ENCODE assay signal across 7 mouse cellular contexts in genomic region chr1:66895837-66896118, GRCm38 (mm10). TPM values are rescaled to one million over a fixed set of nuclear protein-coding genes. Genes with fewer than 3 reads are reported as not detected.
A peak's percentile ranks its signal among the peaks of the same experiment; 100 is the strongest.
DNase-seq lines count a peak whose midpoint lies in the region; ATAC-seq and TF ChIP-seq lines count a peak whose summit lies in the region.

No protein-coding gene starts in this region.

- POLR2A ChIA-PET in Patski (lab: Charles Lee), result interaction anchor here (1.0 kb wide), 1 partner anchor 32 kb away, joined by 3 read pairs; no protein-coding TSS in a partner anchor

- H3K4me2 ChIP-seq in embryonic facial prominence, embryonic 12.5 days (replicated peaks), result peak overlapping the region; percentile 19; the same call in 1 of the 2 replicates
- peak overlapping the region; percentile 23; the same call in 1 of the 2 replicates for H3K4me2 ChIP-seq in liver, embryonic 13.5 days
- peak overlapping the region; percentile 37 for H3K4me2 ChIP-seq in neural tube, embryonic 13.5 days

- intact Hi-C loops in heart, postnatal 36 days (cut with DNase I), result loop anchor here (1.0 to 5.0 kb wide), 3 partner anchors 47 to 97 kb away; no protein-coding TSS in a partner anchor

- in situ Hi-C loops in Patski (cut with MboI; ENCODE audit: low pct_unique_long_range_greater_than_20kb), result loop anchor here (5.0 kb wide), 1 partner anchor 97 kb away; no protein-coding TSS in a partner anchor

- no peak overlapping the region for H3K9ac ChIP-seq in embryonic facial prominence, embryonic 12.5 days
- H3K9ac ChIP-seq in liver, embryonic 13.5 days, result no peak overlapping the region
- peak overlapping the region; percentile 46 for H3K9ac ChIP-seq in neural tube, embryonic 13.5 days

- no peak for DNase-seq in Patski (ENCODE audit: low read depth, low spot score)
- peak; percentile 51 to 53 for DNase-seq in heart, postnatal 36 days
- peak; percentile 65 to 80 for DNase-seq in kidney, postnatal 4 days
- no peak for DNase-seq in liver, embryonic 13.5 days

- 0 out of 2 replicates have a peak, but pooled peaks cover 4% of the 10 kb centered on the region for H3K4me1 ChIP-seq in embryonic facial prominence, embryonic 12.5 days
- H3K4me1 ChIP-seq in liver, embryonic 13.5 days (replicated peaks), result no peaks in the 10 kb centered on the region
- peaks cover 24% of the 10 kb centered on the region for H3K4me1 ChIP-seq in neural tube, embryonic 13.5 days (replicated peaks)

- peak; percentile 59 for TF ChIP-seq CTCF in Patski (IDR thresholded peaks at IDR 0.05)

- CTCF ChIA-PET in Patski (lab: Charles Lee), result interaction anchor here (0.7 to 2.4 kb wide), 10 partner anchors 9 to 211 kb away, joined by 3 to 16 read pairs (median 4); no protein-coding TSS in a partner anchor

- ATAC-seq in CD4-positive, CD25-positive, alpha-beta regulatory T cell, adult 4 months, result peak; percentile 33
- ATAC-seq in Patski, result peak; percentile 89
- peak; percentile 60; the same call in 1 of the 2 replicates for ATAC-seq in embryonic facial prominence, embryonic 12.5 days (ENCODE audit: insufficient number of reproducible peaks, insufficient read depth, low FRiP score, low TSS enrichment)
- peak; percentile 58; the same call in 1 of the 2 replicates for ATAC-seq in liver, embryonic 13.5 days (ENCODE audit: low read depth)
- peak; percentile 84 for ATAC-seq in neural tube, embryonic 13.5 days (ENCODE audit: low read depth)

- H3K27ac ChIP-seq in embryonic facial prominence, embryonic 12.5 days, result no peak overlapping the region
- no peak overlapping the region for H3K27ac ChIP-seq in liver, embryonic 13.5 days
- peak overlapping the region; percentile 78 for H3K27ac ChIP-seq in neural tube, embryonic 13.5 days (replicated peaks)

- H3K36me3 ChIP-seq in embryonic facial prominence, embryonic 12.5 days, result no peaks in the 10 kb centered on the region
- H3K36me3 ChIP-seq in liver, embryonic 13.5 days, result no peaks in the 10 kb centered on the region
- H3K36me3 ChIP-seq in neural tube, embryonic 13.5 days, result no peaks in the 10 kb centered on the region

- H3K4me3 ChIP-seq in embryonic facial prominence, embryonic 12.5 days, result no peak overlapping the region
- no peak overlapping the region for H3K4me3 ChIP-seq in liver, embryonic 13.5 days (replicated peaks)
- no peak overlapping the region for H3K4me3 ChIP-seq in neural tube, embryonic 13.5 days

- H3K27me3 ChIP-seq in Patski, result no peaks in the 10 kb centered on the region
- H3K27me3 ChIP-seq in embryonic facial prominence, embryonic 12.5 days, result no peaks in the 10 kb centered on the region
- no peaks in the 10 kb centered on the region for H3K27me3 ChIP-seq in liver, embryonic 13.5 days
- no peaks in the 10 kb centered on the region for H3K27me3 ChIP-seq in neural tube, embryonic 13.5 days

- H3K9me3 ChIP-seq in embryonic facial prominence, embryonic 12.5 days, result no peaks in the 10 kb centered on the region
- H3K9me3 ChIP-seq in liver, embryonic 13.5 days (replicated peaks), result no peaks in the 10 kb centered on the region
- H3K9me3 ChIP-seq in neural tube, embryonic 13.5 days, result no peaks in the 10 kb centered on the region

RNA-seq across cellular contexts. Expression of gene Acadl, which starts 32.7 kb away (rescaled TPM):
- 10 to 100 TPM; 36.1 to 43.2 TPM for polyA plus RNA-seq in CD4-positive, CD25-positive, alpha-beta regulatory T cell, adult 4 months (2017; shearing (Covaris generic))
- polyA plus RNA-seq in Patski (2021), result 220 TPM
- 53.9 and 58.6 TPM in 2 replicates for polyA plus RNA-seq in embryonic facial prominence, embryonic 12.5 days (2016; fragmentation: Nextera tagmentation; extraction: Ambion mirVana)
- total RNA-seq in heart, postnatal 36 days (2021), result 1,000 to 10,000 TPM; 1,167 to 1,246 TPM
- polyA plus RNA-seq in liver, embryonic 13.5 days (2015; fragmentation: Nextera tagmentation; extraction: Ambion mirVana), result 101 and 118 TPM in 2 replicates
- 68.8 and 74.9 TPM in 2 replicates for polyA plus RNA-seq in neural tube, embryonic 13.5 days (2015; fragmentation: Nextera tagmentation; extraction: Ambion mirVana)

RNA-seq across cellular contexts. Expression of gene Myl1, which starts 49.4 kb away (rescaled TPM):
- polyA plus RNA-seq in CD4-positive, CD25-positive, alpha-beta regulatory T cell, adult 4 months (2017; shearing (Covaris generic)), result not detected
- polyA plus RNA-seq in Patski (2021), result not detected
- 69.6 and 93.9 TPM in 2 replicates for polyA plus RNA-seq in embryonic facial prominence, embryonic 12.5 days (2016; fragmentation: Nextera tagmentation; extraction: Ambion mirVana)
- 10 to 100 TPM; 30.9 to 39.3 TPM for total RNA-seq in heart, postnatal 36 days (2021)
- 7.6 and 11.6 TPM in 2 replicates for polyA plus RNA-seq in liver, embryonic 13.5 days (2015; fragmentation: Nextera tagmentation; extraction: Ambion mirVana)
- 16.5 and 48.3 TPM in 2 replicates for polyA plus RNA-seq in neural tube, embryonic 13.5 days (2015; fragmentation: Nextera tagmentation; extraction: Ambion mirVana)

Comparison
In these comparisons a context has a peak if more than half of its experiments do, and no peak if none do; other contexts are left out.
1. ATAC-seq: peak in every context shown above with its lines; median percentile 89 in Patski; 84 in neural tube, embryonic 13.5 days; 60 in embryonic facial prominence, embryonic 12.5 days; 58 in liver, embryonic 13.5 days; 33 in CD4-positive, CD25-positive, alpha-beta regulatory T cell, adult 4 months.
2. DNase-seq: peak in heart, postnatal 36 days (2 of 2) and kidney, postnatal 4 days (2 of 2); none in Patski (single experiment) and liver, embryonic 13.5 days (single experiment).
3. Peak in every context shown above with its lines, with median percentiles within 50 percentile points of each other: H3K4me2 ChIP-seq.